Mouse (Mus musculus): ENCODE results near the gene Car10. TPM values are rescaled to one million over a fixed set of nuclear protein-coding genes. Genes with fewer than 3 reads are reported as not detected.

The Car10 gene
- polyA plus RNA-seq, 1 experiment from 2014 or later, result 0.20 TPM

DNA sequence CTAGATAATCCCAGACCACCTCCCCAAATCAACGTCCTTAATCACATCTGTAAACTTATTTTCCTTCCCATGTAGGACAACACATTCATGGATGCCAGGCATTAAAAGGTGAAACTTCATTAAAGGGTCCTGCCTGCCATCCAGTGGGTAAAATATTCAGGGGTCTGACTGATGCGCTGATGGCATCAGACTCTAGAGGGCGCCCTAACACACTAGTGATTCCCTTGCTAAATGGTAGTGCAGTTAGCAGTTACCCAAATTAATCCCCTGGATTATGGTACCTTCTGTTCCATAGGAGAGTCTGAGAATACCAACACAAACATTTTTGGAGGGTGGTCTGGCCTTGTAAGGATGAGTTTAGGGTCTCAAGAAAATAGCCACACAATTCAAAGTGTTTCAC, 453.1 kb downstream of the Car10 start:
- Histone ChIP-seq H3K4me1 (replicated peaks; ENCODE audit: control insufficient read depth, insufficient read depth, low read length) (no peaks in the 10 kb centered on the region), H3K27ac (ENCODE audit: low read depth, low read length) (no peak overlapping the region), H3K27me3 (replicated peaks; ENCODE audit: control insufficient read depth, insufficient read depth, low read length) (no peaks in the 10 kb centered on the region), H3K9ac (ENCODE audit: low read depth, low read length) (no peak overlapping the region), H3K4me3 (ENCODE audit: low read depth, low read length) (no peak overlapping the region), H3K36me3 (ENCODE audit: control insufficient read depth, insufficient read depth) (no peaks in the 10 kb centered on the region), H3K4me2 (replicated peaks; ENCODE audit: low read depth) (no peak overlapping the region), H3K9me3 (ENCODE audit: control insufficient read depth) (no peaks in the 10 kb centered on the region)
- peak; percentile 62 for TF ChIP-seq CTCF (IDR thresholded peaks at IDR 0.05; ENCODE audit: low read depth)
- ATAC-seq, result no peak
- 6% methylated on average over 3 of the region's 3 CpGs for WGBS

DNA sequence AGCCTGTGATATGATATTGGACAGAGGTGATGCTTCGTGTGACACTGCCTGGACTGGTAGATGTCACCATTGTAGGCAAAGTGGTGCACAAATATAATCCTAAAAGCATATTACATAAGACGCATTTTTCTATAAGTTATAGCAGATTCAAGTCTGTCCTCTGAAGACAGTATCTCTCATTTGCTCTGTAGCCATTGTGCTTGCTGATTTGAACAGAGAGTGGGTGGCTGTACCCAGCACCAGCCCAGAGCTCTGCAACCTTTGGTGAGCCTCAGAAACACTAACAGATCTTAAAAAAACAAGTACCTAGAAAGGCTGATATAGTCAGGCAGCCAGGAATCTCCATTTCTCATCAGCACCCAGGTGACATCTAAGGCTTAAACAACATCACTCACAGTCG, 461.3 kb downstream of the Car10 start:
- H3K9ac ChIP-seq (ENCODE audit: low read depth, low read length), result no peak overlapping the region
- H3K9me3 ChIP-seq (ENCODE audit: control insufficient read depth), result no peaks in the 10 kb centered on the region
- no peak for TF ChIP-seq CTCF (IDR thresholded peaks at IDR 0.05; ENCODE audit: low read depth)
- no peak overlapping the region for H3K27ac ChIP-seq (ENCODE audit: low read depth, low read length)
- no peak overlapping the region for H3K4me3 ChIP-seq (ENCODE audit: low read depth, low read length)
- 77% methylated on average over 3 of the region's 3 CpGs for WGBS
- H3K27me3 ChIP-seq (replicated peaks; ENCODE audit: control insufficient read depth, insufficient read depth, low read length), result no peaks in the 10 kb centered on the region
- no peak overlapping the region for H3K4me2 ChIP-seq (replicated peaks; ENCODE audit: low read depth)
- no peaks in the 10 kb centered on the region for H3K4me1 ChIP-seq (replicated peaks; ENCODE audit: control insufficient read depth, insufficient read depth, low read length)
- ATAC-seq, result no peak
- H3K36me3 ChIP-seq (ENCODE audit: control insufficient read depth, insufficient read depth), result no peaks in the 10 kb centered on the region

DNA sequence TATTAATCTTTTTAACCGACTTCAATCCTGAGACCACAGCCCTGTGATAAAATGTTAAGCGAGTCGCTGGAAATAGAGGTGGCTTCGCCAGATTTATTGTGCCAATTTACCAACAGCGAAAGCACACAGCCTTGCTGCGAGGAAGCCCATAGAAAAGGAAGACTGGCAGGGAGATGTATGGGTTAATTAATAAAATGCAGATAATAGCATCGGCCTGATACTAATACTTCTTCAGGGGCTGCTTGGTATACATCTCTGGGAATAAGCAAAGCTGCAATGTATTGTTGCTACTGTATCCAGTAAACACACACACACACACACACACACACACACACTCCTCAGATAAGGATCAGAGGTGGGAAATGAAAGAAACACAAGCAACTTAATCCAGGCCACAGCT, 462.7 kb downstream of the Car10 start:
- TF ChIP-seq CTCF (IDR thresholded peaks at IDR 0.05; ENCODE audit: low read depth), result no peak
- 77% methylated on average over 7 of the region's 7 CpGs for WGBS
- no peak overlapping the region for H3K4me2 ChIP-seq (replicated peaks; ENCODE audit: low read depth)
- no peak overlapping the region for H3K27ac ChIP-seq (ENCODE audit: low read depth, low read length)
- H3K9ac ChIP-seq (ENCODE audit: low read depth, low read length), result no peak overlapping the region
- no peaks in the 10 kb centered on the region for H3K27me3 ChIP-seq (replicated peaks; ENCODE audit: control insufficient read depth, insufficient read depth, low read length)
- H3K4me1 ChIP-seq (replicated peaks; ENCODE audit: control insufficient read depth, insufficient read depth, low read length), result no peaks in the 10 kb centered on the region
- no peaks in the 10 kb centered on the region for H3K36me3 ChIP-seq (ENCODE audit: control insufficient read depth, insufficient read depth)
- H3K4me3 ChIP-seq (ENCODE audit: low read depth, low read length), result no peak overlapping the region
- ATAC-seq, result no peak
- H3K9me3 ChIP-seq (ENCODE audit: control insufficient read depth), result no peaks in the 10 kb centered on the region

DNA sequence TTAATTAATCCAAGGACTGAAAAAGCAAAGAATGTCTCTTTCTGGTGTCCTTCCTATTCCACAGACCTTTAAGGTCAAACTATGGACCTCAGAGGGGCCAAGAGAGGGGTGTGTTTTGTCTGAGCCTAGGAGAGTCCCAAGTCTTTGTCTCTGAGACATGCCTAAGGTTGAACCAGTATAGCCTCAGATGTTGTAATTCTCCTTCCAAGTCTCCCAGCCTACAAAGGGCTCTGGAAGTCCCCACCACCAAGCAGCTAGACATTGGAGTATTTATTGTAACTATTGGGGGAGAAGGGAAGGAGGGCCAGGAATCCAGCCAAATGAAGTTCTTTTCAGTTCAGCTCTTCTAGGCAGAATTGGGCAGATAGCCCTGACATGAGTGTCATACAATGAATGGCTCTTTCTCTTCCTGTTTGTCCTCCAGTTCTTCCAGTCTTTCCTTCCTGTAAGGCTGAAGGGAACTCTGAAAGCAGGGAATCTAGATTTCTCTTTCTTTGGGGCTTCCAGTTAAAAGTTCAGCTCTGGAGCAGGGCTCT, 464.6 kb downstream of the Car10 start:
- H3K4me2 ChIP-seq (replicated peaks; ENCODE audit: low read depth), result no peak overlapping the region
- H3K4me1 ChIP-seq (replicated peaks; ENCODE audit: control insufficient read depth, insufficient read depth, low read length), result no peaks in the 10 kb centered on the region
- no peaks in the 10 kb centered on the region for H3K27me3 ChIP-seq (replicated peaks; ENCODE audit: control insufficient read depth, insufficient read depth, low read length)
- H3K27ac ChIP-seq (ENCODE audit: low read depth, low read length), result no peak overlapping the region
- no peak for ATAC-seq
- no peak for TF ChIP-seq CTCF (IDR thresholded peaks at IDR 0.05; ENCODE audit: low read depth)
- no peak overlapping the region for H3K9ac ChIP-seq (ENCODE audit: low read depth, low read length)
- no peaks in the 10 kb centered on the region for H3K9me3 ChIP-seq (ENCODE audit: control insufficient read depth)
- H3K4me3 ChIP-seq (ENCODE audit: low read depth, low read length), result no peak overlapping the region
- no peaks in the 10 kb centered on the region for H3K36me3 ChIP-seq (ENCODE audit: control insufficient read depth, insufficient read depth)

DNA sequence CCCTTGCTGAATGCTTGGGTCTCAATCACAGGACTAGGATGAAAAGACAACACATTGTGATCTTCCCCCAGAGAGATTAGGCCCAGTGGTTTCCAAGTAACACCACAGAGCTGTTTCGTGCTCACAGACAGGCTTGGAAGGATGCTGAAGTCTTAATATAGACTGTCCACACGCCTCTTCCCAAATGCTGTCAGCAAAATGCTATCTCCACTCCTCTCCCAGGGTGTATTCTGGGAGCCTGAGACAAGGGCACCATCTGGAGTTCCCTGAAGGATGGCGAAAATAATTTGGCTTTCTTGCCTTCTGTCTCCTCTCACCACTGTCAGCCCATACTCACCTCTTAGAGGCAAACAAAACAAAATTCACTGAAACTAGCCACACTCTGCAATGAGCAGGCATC, 467.9 kb downstream of the Car10 start:
- no peaks in the 10 kb centered on the region for H3K36me3 ChIP-seq (ENCODE audit: control insufficient read depth, insufficient read depth)
- TF ChIP-seq CTCF (IDR thresholded peaks at IDR 0.05; ENCODE audit: low read depth), result no peak
- WGBS, result 70% methylated on average over 3 of the region's 3 CpGs
- no peaks in the 10 kb centered on the region for H3K9me3 ChIP-seq (ENCODE audit: control insufficient read depth)
- no peak overlapping the region for H3K4me3 ChIP-seq (ENCODE audit: low read depth, low read length)
- H3K9ac ChIP-seq (ENCODE audit: low read depth, low read length), result no peak overlapping the region
- no peak for ATAC-seq
- H3K27me3 ChIP-seq (replicated peaks; ENCODE audit: control insufficient read depth, insufficient read depth, low read length), result no peaks in the 10 kb centered on the region
- no peak overlapping the region for H3K27ac ChIP-seq (ENCODE audit: low read depth, low read length)
- no peak overlapping the region for H3K4me2 ChIP-seq (replicated peaks; ENCODE audit: low read depth)
- no peaks in the 10 kb centered on the region for H3K4me1 ChIP-seq (replicated peaks; ENCODE audit: control insufficient read depth, insufficient read depth, low read length)

DNA sequence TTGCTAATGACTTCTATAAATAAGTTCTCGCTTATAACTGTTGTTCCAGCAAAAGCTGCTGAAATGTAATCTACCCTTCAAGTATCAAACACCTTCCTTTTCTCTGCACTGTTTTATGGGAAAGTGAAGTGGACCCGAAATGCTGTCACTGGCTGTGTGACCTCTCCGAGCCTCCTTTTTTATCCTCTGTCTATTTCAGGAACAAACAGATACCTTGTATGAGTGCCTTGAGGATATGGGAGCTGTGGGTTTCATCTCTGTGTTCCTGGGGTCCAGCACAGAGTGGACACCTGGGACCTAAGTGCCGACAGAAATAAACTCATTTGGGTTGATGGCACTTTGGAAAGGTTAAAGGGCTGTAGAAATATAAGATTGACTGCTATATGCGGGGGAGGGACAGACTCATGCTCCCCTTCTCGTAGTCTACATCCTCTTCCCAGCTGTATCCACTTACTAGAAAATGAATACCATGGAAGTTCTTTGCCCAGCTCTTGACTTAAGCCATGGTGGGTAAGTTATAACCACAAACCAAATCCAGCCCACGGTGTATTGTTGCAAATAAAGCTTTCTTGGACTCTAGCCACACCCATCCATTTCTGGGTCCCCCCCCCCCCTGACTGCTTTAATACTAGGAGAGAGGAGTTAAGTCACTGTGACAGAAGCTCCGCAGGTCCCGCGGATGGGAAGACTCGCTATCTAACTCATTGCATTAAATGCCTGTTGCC, 474.3 kb downstream of the Car10 start:
- H3K27me3 ChIP-seq (replicated peaks; ENCODE audit: control insufficient read depth, insufficient read depth, low read length), result no peaks in the 10 kb centered on the region
- H3K4me3 ChIP-seq (ENCODE audit: low read depth, low read length), result no peak overlapping the region
- no peaks in the 10 kb centered on the region for H3K4me1 ChIP-seq (replicated peaks; ENCODE audit: control insufficient read depth, insufficient read depth, low read length)
- WGBS, result 82% methylated on average over 11 of the region's 11 CpGs
- ATAC-seq, result no peak
- no peak overlapping the region for H3K4me2 ChIP-seq (replicated peaks; ENCODE audit: low read depth)
- H3K36me3 ChIP-seq (ENCODE audit: control insufficient read depth, insufficient read depth), result no peaks in the 10 kb centered on the region
- no peak overlapping the region for H3K27ac ChIP-seq (ENCODE audit: low read depth, low read length)
- H3K9me3 ChIP-seq (ENCODE audit: control insufficient read depth), result no peaks in the 10 kb centered on the region
- no peak overlapping the region for H3K9ac ChIP-seq (ENCODE audit: low read depth, low read length)
- TF ChIP-seq CTCF (IDR thresholded peaks at IDR 0.05; ENCODE audit: low read depth), result no peak

All from intestine, postnatal 0 days (tissue).